Mouse (Mus musculus): ENCODE data around the gene Zc2hc1b. TPM values are rescaled to one million over a fixed set of nuclear protein-coding genes. Genes with fewer than 3 reads are reported as not detected.
A peak's percentile ranks its signal among the peaks of the same experiment; 100 is the strongest.

The Zc2hc1b gene
- polyA plus RNA-seq, 1 experiment from 2014 or later, result not detected

DNA sequence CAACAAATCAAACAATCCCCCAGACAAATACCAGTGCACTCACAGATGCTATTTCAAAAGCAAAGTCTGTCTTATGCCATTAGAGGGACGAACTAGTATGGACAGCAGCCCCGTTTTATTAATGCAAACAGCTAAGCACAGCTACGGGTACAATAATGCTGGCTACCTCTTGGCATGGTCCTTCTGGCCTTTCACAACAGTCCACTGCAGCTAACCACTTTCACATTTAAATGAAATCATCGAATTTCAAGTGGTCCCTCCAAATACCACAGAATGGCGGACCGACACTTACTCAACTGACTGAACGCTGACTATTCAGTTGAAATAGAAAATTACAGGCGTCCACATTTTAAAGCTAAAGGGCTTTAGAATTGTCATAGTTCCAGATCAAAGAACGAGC, 34.5 kb upstream of the Zc2hc1b start:
- Histone ChIP-seq H3K27ac (no peak overlapping the region), H3K4me3 (replicated peaks; ENCODE audit: low read depth, low read length) (no peak overlapping the region), H3K9ac (ENCODE audit: low read depth, low read length) (no peak overlapping the region), H3K4me1 (replicated peaks; ENCODE audit: insufficient read depth, low read length) (no peaks in the 10 kb centered on the region), H3K27me3 (ENCODE audit: insufficient read depth, low read length) (no peaks in the 10 kb centered on the region), H3K4me2 (ENCODE audit: low read length) (no peak overlapping the region), H3K9me3 (replicated peaks; ENCODE audit: low read length) (no peaks in the 10 kb centered on the region), H3K36me3 (ENCODE audit: insufficient read depth, low read length) (no peaks in the 10 kb centered on the region)
- WGBS, result 84% methylated on average over 9 of the region's 9 CpGs
- ATAC-seq (replicated peaks; ENCODE audit: low FRiP score, low read depth) (no peak), DNase-seq (ENCODE audit: low spot score) (no peak)
- TF ChIP-seq CTCF (IDR thresholded peaks at IDR 0.05; ENCODE audit: low read depth), result no peak

DNA sequence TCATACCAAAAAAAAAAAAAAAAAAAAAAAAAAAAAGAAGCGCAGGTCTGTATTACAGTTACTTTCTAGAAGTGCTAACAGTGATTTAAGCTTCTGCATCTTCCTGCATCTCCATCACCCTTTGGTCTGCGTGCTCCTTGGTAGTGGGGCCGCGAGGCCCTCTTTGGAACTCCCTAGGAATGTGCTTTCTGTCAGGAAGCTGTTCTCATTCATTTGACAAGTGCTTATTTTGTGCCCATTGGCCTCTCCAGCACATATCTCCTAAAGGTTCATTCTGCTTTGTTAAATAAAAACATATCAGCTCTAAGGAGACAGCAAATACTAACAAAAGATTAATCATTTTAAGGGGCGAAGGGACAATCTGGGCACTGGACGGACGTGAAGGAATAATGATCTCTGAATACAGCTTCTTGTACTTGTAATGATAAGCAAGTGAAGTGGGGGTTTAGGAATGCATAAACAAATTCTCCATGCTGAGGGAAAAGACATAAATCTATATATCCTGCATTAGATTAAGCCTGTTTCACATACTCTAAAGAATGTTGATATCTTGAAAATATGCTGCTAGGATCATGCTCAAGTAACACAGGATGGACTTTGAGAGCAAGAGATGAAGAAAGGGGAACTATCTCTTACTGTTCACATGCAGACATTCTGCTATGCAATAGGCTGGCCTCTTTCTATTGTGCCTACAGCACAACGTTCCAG, 32.3 kb upstream of the Zc2hc1b start:
- H3K4me2 ChIP-seq (ENCODE audit: low read length), result no peak overlapping the region
- ATAC-seq (replicated peaks; ENCODE audit: low FRiP score, low read depth), result no peak

DNA sequence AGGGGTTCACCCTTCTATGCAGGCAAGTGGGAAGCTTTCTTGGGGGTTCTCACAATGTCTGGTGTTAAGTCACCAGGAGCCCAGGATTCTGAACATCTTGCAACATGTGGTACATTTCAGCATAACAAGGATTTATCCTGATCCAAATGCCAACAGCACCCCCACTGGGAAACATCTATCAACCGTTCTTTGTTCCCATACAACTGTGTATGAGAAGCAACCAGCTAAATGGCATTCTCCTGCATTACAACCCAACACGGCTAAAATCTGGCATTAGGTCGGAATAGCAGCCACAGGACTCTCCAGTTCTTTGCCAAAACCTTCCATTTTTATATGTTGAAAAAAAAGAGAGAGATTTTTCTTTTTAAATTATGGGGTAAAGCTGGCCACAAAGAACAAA, 31.7 kb upstream of the Zc2hc1b start:
- no peak for DNase-seq (ENCODE audit: low spot score)
- no peak for ATAC-seq (replicated peaks; ENCODE audit: low FRiP score, low read depth)
- H3K4me1 ChIP-seq (replicated peaks; ENCODE audit: insufficient read depth, low read length), result no peaks in the 10 kb centered on the region
- H3K36me3 ChIP-seq (ENCODE audit: insufficient read depth, low read length), result no peaks in the 10 kb centered on the region
- no peak overlapping the region for H3K27ac ChIP-seq
- no peak overlapping the region for H3K9ac ChIP-seq (ENCODE audit: low read depth, low read length)
- no peak overlapping the region for H3K4me2 ChIP-seq (ENCODE audit: low read length)
- no peak overlapping the region for H3K4me3 ChIP-seq (replicated peaks; ENCODE audit: low read depth, low read length)
- no peak for TF ChIP-seq CTCF (IDR thresholded peaks at IDR 0.05; ENCODE audit: low read depth)
- WGBS, result 78% methylated on average over 3 of the region's 3 CpGs
- H3K9me3 ChIP-seq (replicated peaks; ENCODE audit: low read length), result no peaks in the 10 kb centered on the region
- H3K27me3 ChIP-seq (ENCODE audit: insufficient read depth, low read length), result no peaks in the 10 kb centered on the region

More for the DNA sequence above, 32.3 kb upstream of the Zc2hc1b start:
- Histone ChIP-seq H3K36me3 (ENCODE audit: insufficient read depth, low read length) (no peaks in the 10 kb centered on the region), H3K9me3 (replicated peaks; ENCODE audit: low read length) (no peaks in the 10 kb centered on the region), H3K27ac (0 out of 2 replicates have a peak overlapping the region, but pooled peaks have one; percentile 19), H3K27me3 (ENCODE audit: insufficient read depth, low read length) (no peaks in the 10 kb centered on the region), H3K4me1 (replicated peaks; ENCODE audit: insufficient read depth, low read length) (no peaks in the 10 kb centered on the region), H3K9ac (ENCODE audit: low read depth, low read length) (no peak overlapping the region), H3K4me3 (replicated peaks; ENCODE audit: low read depth, low read length) (no peak overlapping the region)
- DNase-seq (ENCODE audit: low spot score), result peak; percentile 63
- 57% methylated on average over 8 of the region's 8 CpGs for WGBS
- no peak for TF ChIP-seq CTCF (IDR thresholded peaks at IDR 0.05; ENCODE audit: low read depth)

DNA sequence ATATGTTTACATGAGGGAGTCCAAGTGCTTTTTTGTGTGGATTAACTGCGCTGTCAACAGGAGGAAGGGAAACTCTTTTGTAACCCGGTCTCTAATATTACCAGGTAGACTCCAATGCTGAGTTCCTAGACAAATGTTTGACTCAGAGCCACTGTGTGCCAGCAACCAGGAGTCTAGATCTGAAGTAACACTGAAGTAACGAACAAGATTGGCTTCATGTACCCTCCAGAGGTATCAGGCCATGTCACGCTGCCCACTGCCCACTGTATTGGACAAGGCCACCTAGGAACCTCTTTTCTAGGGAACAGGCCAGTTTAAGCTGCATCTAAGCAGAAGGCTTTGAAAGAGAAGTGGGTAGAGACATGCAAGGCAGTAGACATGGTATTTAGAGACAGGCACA, 31.2 kb upstream of the Zc2hc1b start:
- no peaks in the 10 kb centered on the region for H3K4me1 ChIP-seq (replicated peaks; ENCODE audit: insufficient read depth, low read length)
- DNase-seq (ENCODE audit: low spot score) (no peak), ATAC-seq (replicated peaks; ENCODE audit: low FRiP score, low read depth) (no peak)
- H3K36me3 ChIP-seq (ENCODE audit: insufficient read depth, low read length), result no peaks in the 10 kb centered on the region
- 93% methylated on average over 4 of the region's 4 CpGs for WGBS
- H3K4me3 ChIP-seq (replicated peaks; ENCODE audit: low read depth, low read length), result no peak overlapping the region
- H3K27ac ChIP-seq, result no peak overlapping the region
- no peaks in the 10 kb centered on the region for H3K9me3 ChIP-seq (replicated peaks; ENCODE audit: low read length)
- H3K4me2 ChIP-seq (ENCODE audit: low read length), result no peak overlapping the region
- no peak overlapping the region for H3K9ac ChIP-seq (ENCODE audit: low read depth, low read length)
- no peak for TF ChIP-seq CTCF (IDR thresholded peaks at IDR 0.05; ENCODE audit: low read depth)
- H3K27me3 ChIP-seq (ENCODE audit: insufficient read depth, low read length), result no peaks in the 10 kb centered on the region

DNA sequence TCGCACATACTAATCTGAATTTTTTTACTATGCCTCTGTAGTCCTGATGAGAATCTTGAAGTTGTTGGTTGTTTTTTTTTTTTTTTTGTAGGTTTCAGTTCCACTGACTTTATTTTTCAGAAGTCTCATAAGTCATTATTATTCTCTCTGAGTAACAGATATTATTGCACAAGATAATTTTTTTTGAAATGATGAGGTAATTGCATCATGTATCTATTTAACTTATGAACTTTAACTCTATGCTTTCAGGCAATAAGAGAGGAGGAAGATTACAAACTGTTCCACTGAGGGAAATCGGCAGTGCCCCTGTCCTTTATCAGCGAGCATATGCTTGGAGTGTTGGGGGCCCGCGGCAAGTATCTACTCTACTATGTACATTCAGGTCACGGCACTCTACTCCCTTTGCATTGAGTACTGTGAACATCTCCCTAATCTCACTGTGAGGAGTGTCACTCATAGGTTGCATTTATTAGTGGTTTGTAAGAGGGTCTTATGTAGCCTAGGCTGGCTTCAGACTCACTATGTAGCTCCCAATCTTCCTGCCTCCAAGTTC, 24.0 kb upstream of the Zc2hc1b start:
- no peak for DNase-seq (ENCODE audit: low spot score)
- no peak for ATAC-seq (replicated peaks; ENCODE audit: low FRiP score, low read depth)
- Histone ChIP-seq H3K9me3 (replicated peaks; ENCODE audit: low read length) (no peaks in the 10 kb centered on the region), H3K27ac (no peak overlapping the region), H3K4me3 (replicated peaks; ENCODE audit: low read depth, low read length) (no peak overlapping the region), H3K27me3 (ENCODE audit: insufficient read depth, low read length) (no peaks in the 10 kb centered on the region), H3K9ac (ENCODE audit: low read depth, low read length) (no peak overlapping the region), H3K36me3 (ENCODE audit: insufficient read depth, low read length) (no peaks in the 10 kb centered on the region), H3K4me2 (ENCODE audit: low read length) (no peak overlapping the region), H3K4me1 (replicated peaks; ENCODE audit: insufficient read depth, low read length) (no peaks in the 10 kb centered on the region)
- TF ChIP-seq CTCF (IDR thresholded peaks at IDR 0.05; ENCODE audit: low read depth), result no peak
- 95% methylated on average over 6 of the region's 6 CpGs for WGBS

DNA sequence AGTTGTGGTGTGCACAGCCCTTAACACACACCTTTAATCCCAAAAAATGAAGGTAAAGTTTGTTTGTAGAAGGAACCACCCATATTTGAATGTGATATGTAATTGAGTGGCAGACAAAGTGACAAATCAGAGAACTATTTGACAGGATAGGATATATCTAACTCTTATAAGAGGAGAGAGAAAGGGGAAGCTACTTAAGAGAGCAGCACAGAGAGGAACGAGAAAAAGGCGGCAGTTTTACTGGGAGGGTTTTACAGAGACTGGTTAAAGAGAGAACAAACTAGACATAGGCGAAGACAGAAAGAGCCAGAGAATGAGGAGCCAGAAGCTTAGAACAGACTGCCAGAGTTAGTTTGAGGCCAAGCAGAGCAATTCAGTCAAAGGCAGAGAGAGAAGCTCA, 23.0 kb upstream of the Zc2hc1b start:
- 97% methylated on average over 3 of the region's 3 CpGs for WGBS
- DNase-seq (ENCODE audit: low spot score) (no peak), ATAC-seq (replicated peaks; ENCODE audit: low FRiP score, low read depth) (no peak)
- no peaks in the 10 kb centered on the region for H3K36me3 ChIP-seq (ENCODE audit: insufficient read depth, low read length)
- no peak overlapping the region for H3K27ac ChIP-seq
- H3K9me3 ChIP-seq (replicated peaks; ENCODE audit: low read length), result no peaks in the 10 kb centered on the region
- no peak for TF ChIP-seq CTCF (IDR thresholded peaks at IDR 0.05; ENCODE audit: low read depth)
- H3K27me3 ChIP-seq (ENCODE audit: insufficient read depth, low read length), result no peaks in the 10 kb centered on the region
- no peak overlapping the region for H3K4me3 ChIP-seq (replicated peaks; ENCODE audit: low read depth, low read length)
- H3K4me2 ChIP-seq (ENCODE audit: low read length), result no peak overlapping the region
- H3K4me1 ChIP-seq (replicated peaks; ENCODE audit: insufficient read depth, low read length), result no peaks in the 10 kb centered on the region
- no peak overlapping the region for H3K9ac ChIP-seq (ENCODE audit: low read depth, low read length)
